Mouse (Mus musculus) CH12.LX (cell line): ENCODE results near the gene Pik3ca.

Source experiments
- CHD2 ChIP-seq: IDR thresholded peaks from 2 replicates; pipeline ENCODE4 v1.6.1; 2011; ENCODE audit warnings: low read length, improper control_type of control experiment
- CTCF ChIP-seq, 2 experiments: IDR thresholded peaks in 1 of 2; conservative IDR thresholded peaks in 1 of 2; 2 replicates each; pipeline ENCODE4 v1.5.1; 2011 to 2012; ENCODE audit warnings: low read depth in 2 of 2, low read length in 2 of 2, improper control_type of control experiment in 1 of 2, inconsistent platforms in 1 of 2, mild to moderate bottlenecking in 1 of 2, moderate library complexity in 1 of 2
- JUND ChIP-seq: conservative IDR thresholded peaks from 2 replicates; pipeline ENCODE4 v1.6.1; 2011; ENCODE audit warnings: low read depth, low read length, improper control_type of control experiment
- MYC ChIP-seq: IDR thresholded peaks from 2 replicates; pipeline ENCODE4 v1.6.1; 2011; ENCODE audit warnings: low read depth, mild to moderate bottlenecking, improper control_type of control experiment, low read length
- POLR2A ChIP-seq: IDR thresholded peaks from 2 replicates; pipeline ENCODE4 v1.6.1; 2011; ENCODE audit warnings: low read depth, mild to moderate bottlenecking, improper control_type of control experiment, low read length
- SIN3A ChIP-seq: IDR thresholded peaks from 2 replicates; pipeline ENCODE4 v1.6.1; 2012; ENCODE audit warnings: low read length, improper control_type of control experiment, inconsistent platforms
- USF1 ChIP-seq: IDR thresholded peaks from 2 replicates; pipeline ENCODE4 v1.6.1; 2014; ENCODE audit warnings: low read depth, mild to moderate bottlenecking, inconsistent platforms, low read length, improper control_type of control experiment

- TF ChIP-seq CHD2, result no peak
- TF ChIP-seq SIN3A, result no peak
- no peak for TF ChIP-seq USF1
- no peak for TF ChIP-seq POLR2A
- no peak for TF ChIP-seq CTCF (conservative IDR thresholded peaks at IDR 0.05 in 1 of 2, IDR thresholded peaks at IDR 0.05 in 1 of 2; ENCODE audit: low read depth in 2 of 2, low read length in 2 of 2)
- no peak; the same call in 1 of the 2 replicates for TF ChIP-seq JUND
- TF ChIP-seq MYC, result no peak
Measured at GRCm38 (mm10) chr3:32436101-32436500, 38.6 kb downstream of the Pik3ca start.
